Mouse (Mus musculus) myocyte (in vitro differentiated cells): Measurements from ENCODE around the gene Gm10717.
"Not testable (repeated sequence)": the region's sequence is repeated elsewhere in the genome, so short reads cannot be mapped to it uniquely, and the experiment has no call there.

ENCODE experiments used
- CEBPB ChIP-seq: IDR thresholded peaks from 2 replicates; pipeline ENCODE4 v1.6.1; 2011; ENCODE audit warnings: mild to moderate bottlenecking, moderate library complexity; ENCODE audit not compliant: poor library complexity, insufficient read depth, severe bottlenecking
- MAX ChIP-seq: IDR thresholded peaks from one replicate; pipeline ENCODE4 v1.6.1; 2011; ENCODE audit warnings: low read depth, mild to moderate bottlenecking, control low read depth
- MYOG ChIP-seq, 3 experiments: IDR thresholded peaks; one replicate each; pipeline ENCODE4 v1.6.1; 2011; ENCODE audit warnings: control low read depth in 2 of 3, low read depth in 2 of 3, mild to moderate bottlenecking in 2 of 3; ENCODE audit not compliant: insufficient read length in 2 of 3, control insufficient read depth in 1 of 3, insufficient read depth in 1 of 3
- POLR2A ChIP-seq: IDR thresholded peaks from one replicate; pipeline ENCODE4 v1.6.1; 2011; ENCODE audit warnings: low read depth, mild to moderate bottlenecking, control low read depth, moderate library complexity; ENCODE audit not compliant: insufficient read length
- POLR2AphosphoS2 ChIP-seq: IDR thresholded peaks from one replicate; pipeline ENCODE4 v1.6.1; 2011; ENCODE audit warnings: low read depth, control low read depth; ENCODE audit not compliant: insufficient read length
- SRF ChIP-seq: IDR thresholded peaks from one replicate; pipeline ENCODE4 v1.6.1; 2011; ENCODE audit warnings: low read depth; ENCODE audit not compliant: control insufficient read depth, insufficient read length
- USF1 ChIP-seq: IDR thresholded peaks from one replicate; pipeline ENCODE4 v1.6.1; 2011; ENCODE audit warnings: low read depth, mild to moderate bottlenecking, control low read depth, moderate library complexity

DNA sequence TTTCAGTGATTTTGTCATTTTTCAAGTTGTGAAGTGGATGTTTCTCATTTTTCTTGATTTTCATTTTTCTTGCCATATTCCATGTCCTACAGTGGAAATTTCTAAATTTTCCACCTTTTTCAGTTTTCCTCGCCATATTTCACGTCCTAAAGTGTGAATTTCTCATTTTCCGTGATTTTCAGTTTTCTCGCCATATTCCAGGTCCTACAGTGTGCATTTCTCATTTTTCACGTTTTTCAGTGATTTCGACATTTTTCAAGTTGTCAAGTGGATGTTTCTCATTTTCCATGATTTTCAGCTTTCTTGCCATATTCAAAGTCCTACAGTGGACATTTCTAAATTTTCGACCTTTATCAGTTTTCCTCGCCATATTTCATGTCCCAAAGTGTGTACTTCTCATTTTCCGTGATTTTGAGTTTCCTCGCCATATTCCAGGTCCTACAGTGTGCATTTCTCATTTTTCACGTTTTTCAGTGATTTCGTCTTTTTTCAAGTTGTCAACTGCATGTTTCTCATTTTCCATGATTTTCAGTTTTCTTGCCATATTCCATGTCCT, at the start of gene Gm10717:
- not testable (repeated sequence) for TF ChIP-seq POLR2A; MAX; POLR2AphosphoS2; CEBPB; USF1; SRF; MYOG (IDR thresholded peaks at IDR 0.05; ENCODE audit: control insufficient read depth in 1 of 3, insufficient read depth in 1 of 3, insufficient read length in 2 of 3, low read depth in 2 of 3)
